In genomic region chr7:143094592-143095553, GRCm38 (mm10) we compare ENCODE assay signal across 8 mouse cellular contexts. TPM values are rescaled to one million over a fixed set of nuclear protein-coding genes. Genes with fewer than 3 reads are reported as not detected.
DNase-seq lines count a peak whose midpoint lies in the region; ATAC-seq lines count a peak whose summit lies in the region.

Gene Trpm5 (minus strand): TSS chr7:143094642.

- H3K9ac ChIP-seq in midbrain, embryonic 16.5 days (ENCODE audit: low read depth, low read length): no peak within 1 kb of the TSS
- 0 out of 2 replicates have a peak within 1 kb of the TSS, but pooled peaks have one; percentile 16 for H3K9ac ChIP-seq in embryonic facial prominence, embryonic 13.5 days

- no peak within 1 kb of the TSS for H3K27ac ChIP-seq in midbrain, embryonic 10.5 days (replicated peaks)
- no peak within 1 kb of the TSS for H3K27ac ChIP-seq in midbrain, embryonic 16.5 days (ENCODE audit: low read length)
- no peak within 1 kb of the TSS for H3K27ac ChIP-seq in embryonic facial prominence, embryonic 13.5 days

- DNase-seq in midbrain, embryonic 10.5 days (ENCODE audit: low spot score): peak; percentile 68
- peak; percentile 61 for DNase-seq in adrenal gland, adult 2 months
- DNase-seq in heart, postnatal 4 days: peak; percentile 89
- DNase-seq in left cerebral cortex, postnatal 25 days (ENCODE audit: low spot score in 2 of 2): peak; percentile 37 to 43
- peak; percentile 52 for DNase-seq in naive thymus-derived CD4-positive, alpha-beta T cell, adult 2 months (ENCODE audit: low read depth)
- peak; percentile 64 for DNase-seq in urinary bladder, postnatal 14 days (ENCODE audit: low spot score)

- peaks cover 13% of the 10 kb centered on the region; the same call in 1 of the 2 replicates for H3K27me3 ChIP-seq in midbrain, embryonic 10.5 days (ENCODE audit: low read depth, poor library complexity, severe bottlenecking)
- H3K27me3 ChIP-seq in midbrain, embryonic 16.5 days (ENCODE audit: control insufficient read depth, insufficient read depth, low read depth, low read length): no peaks in the 10 kb centered on the region
- no peaks in the 10 kb centered on the region for H3K27me3 ChIP-seq in embryonic facial prominence, embryonic 13.5 days

- intact Hi-C loops in left cerebral cortex, postnatal 25 days (cut with DNase I): loop anchor here (2.0 to 5.0 kb wide), 3 partner anchors 42 to 372 kb away; no protein-coding TSS in a partner anchor

- 50% methylated on average over 10 of the region's 10 CpGs for WGBS in midbrain, embryonic 10.5 days
- 50% methylated on average over 10 of the region's 10 CpGs for WGBS in midbrain, embryonic 16.5 days
- 34% methylated on average over 10 of the region's 10 CpGs for WGBS in embryonic facial prominence, embryonic 13.5 days

- no peaks in the 10 kb centered on the region for H3K9me3 ChIP-seq in midbrain, embryonic 10.5 days (replicated peaks)
- H3K9me3 ChIP-seq in midbrain, embryonic 16.5 days (replicated peaks; ENCODE audit: control insufficient read depth, low read length, poor library complexity, severe bottlenecking): no peaks in the 10 kb centered on the region
- no peaks in the 10 kb centered on the region for H3K9me3 ChIP-seq in embryonic facial prominence, embryonic 13.5 days

- H3K4me2 ChIP-seq in midbrain, embryonic 16.5 days (ENCODE audit: low read length): no peak within 1 kb of the TSS
- H3K4me2 ChIP-seq in embryonic facial prominence, embryonic 13.5 days: no peak within 1 kb of the TSS

- H3K4me3 ChIP-seq in midbrain, embryonic 10.5 days: no peak within 1 kb of the TSS
- no peak within 1 kb of the TSS for H3K4me3 ChIP-seq in midbrain, embryonic 16.5 days (ENCODE audit: low read depth, low read length)
- no peak within 1 kb of the TSS for H3K4me3 ChIP-seq in embryonic facial prominence, embryonic 13.5 days

- no peak for ATAC-seq in midbrain, embryonic 16.5 days
- ATAC-seq in embryonic facial prominence, embryonic 13.5 days (ENCODE audit: insufficient number of reproducible peaks, insufficient read depth, low FRiP score, low TSS enrichment, low read depth): no peak

- no peaks in the 10 kb centered on the region for H3K36me3 ChIP-seq in midbrain, embryonic 10.5 days
- no peaks in the 10 kb centered on the region for H3K36me3 ChIP-seq in midbrain, embryonic 16.5 days (ENCODE audit: control insufficient read depth, insufficient read depth, low read length)
- no peaks in the 10 kb centered on the region for H3K36me3 ChIP-seq in embryonic facial prominence, embryonic 13.5 days

- no peaks in the 10 kb centered on the region for H3K4me1 ChIP-seq in midbrain, embryonic 10.5 days
- H3K4me1 ChIP-seq in midbrain, embryonic 16.5 days (ENCODE audit: control insufficient read depth, insufficient read depth, low read length): no peaks in the 10 kb centered on the region
- peaks cover 10% of the 10 kb centered on the region for H3K4me1 ChIP-seq in embryonic facial prominence, embryonic 13.5 days

RNA-seq across cellular contexts. Expression of gene Trpm5, which starts in this region (rescaled TPM):
- 0.62 and 0.93 TPM in 2 replicates for polyA plus RNA-seq in midbrain, embryonic 10.5 days (2016; fragmentation: Nextera tagmentation; extraction: Ambion mirVana)
- polyA plus RNA-seq in midbrain, embryonic 16.5 days (2015; fragmentation: Nextera tagmentation; extraction: Ambion mirVana): 1.5 and 1.8 TPM in 2 replicates
- total RNA-seq in adrenal gland, adult 2 months (2021): under 1 TPM; 0.23 to 0.24 TPM
- polyA plus RNA-seq in adrenal gland, adult 2 months (2012; rRNA removed): 0.40 and 0.48 TPM in 2 replicates
- 7.7 and 9.8 TPM in 2 replicates for polyA plus RNA-seq in embryonic facial prominence, embryonic 13.5 days (2015; fragmentation: Nextera tagmentation; extraction: Ambion mirVana)
- under 1 TPM; 0.74 to 0.93 TPM for total RNA-seq in heart, postnatal 4 days (2021)
- total RNA-seq in left cerebral cortex, postnatal 25 days (2021): not detected

Comparison
In these comparisons a context has a peak if more than half of its experiments do, and no peak if none do; other contexts are left out.
1. Peak in DNase-seq in midbrain, embryonic 10.5 days; RNA of the gene not detected or under 1 TPM.
2. Peak in DNase-seq in adrenal gland, adult 2 months; RNA of the gene not detected or under 1 TPM.
3. Peak in DNase-seq in heart, postnatal 4 days; RNA of the gene not detected or under 1 TPM.
4. Peak in DNase-seq in left cerebral cortex, postnatal 25 days; RNA of the gene not detected or under 1 TPM.